Mouse (Mus musculus) megakaryocyte-erythroid progenitor cell, adult 5-6 weeks (primary cell): ENCODE measurements around the gene Slco2b1. TPM values are rescaled to one million over a fixed set of nuclear protein-coding genes. Genes with fewer than 3 reads are reported as not detected.
A peak's percentile ranks its signal among the peaks of the same experiment; 100 is the strongest.

Experiments
- ATAC-seq: replicated peaks from 2 replicates; pipeline ENCODE4 v1.8.0; 2016; ENCODE audit warnings: mild to moderate bottlenecking, inconsistent platforms; ENCODE audit not compliant: severe bottlenecking, poor library complexity, low FRiP score, low TSS enrichment
- total RNA-seq, 2 experiments: library from RNA; stranded (forward) in 1 of 2; stranded (reverse) in 1 of 2; fragments of 200-1000, 215-1000 nt in 1 of 2; fragments of >200 nt in 1 of 2; fragmentation: Nextera tagmentation in 1 of 2; gene quantifications; 2 replicates each; pipeline ENCODE4 v1.2.3; 2014 to 2017

The Slco2b1 gene
- total RNA-seq, 2 experiments from 2014 or later, result not detected

- no peak for ATAC-seq
Observed at GRCm38 (mm10) chr7:99661571-99662230, 49.4 kb downstream of the Slco2b1 start.

DNA sequence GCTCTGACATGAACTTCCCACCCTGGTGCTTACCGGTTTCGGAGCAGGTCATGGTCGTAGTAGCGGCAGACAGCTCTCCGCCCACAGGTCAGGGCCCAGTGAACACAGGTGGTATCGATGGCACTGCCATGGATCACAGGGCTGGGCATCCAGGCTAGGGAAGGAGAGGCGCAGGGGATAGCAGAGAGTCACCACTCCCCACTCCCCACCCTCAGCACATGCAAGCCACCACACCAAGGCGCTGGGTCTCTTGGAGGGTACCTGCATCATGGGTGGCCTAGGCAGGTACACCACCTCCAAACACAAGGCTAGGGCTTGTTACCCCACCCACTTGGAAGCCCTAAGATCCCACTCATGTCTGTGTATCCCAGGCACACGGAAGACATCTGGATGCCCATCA, 50.1 kb downstream of the Slco2b1 start:
- no peak for ATAC-seq

DNA sequence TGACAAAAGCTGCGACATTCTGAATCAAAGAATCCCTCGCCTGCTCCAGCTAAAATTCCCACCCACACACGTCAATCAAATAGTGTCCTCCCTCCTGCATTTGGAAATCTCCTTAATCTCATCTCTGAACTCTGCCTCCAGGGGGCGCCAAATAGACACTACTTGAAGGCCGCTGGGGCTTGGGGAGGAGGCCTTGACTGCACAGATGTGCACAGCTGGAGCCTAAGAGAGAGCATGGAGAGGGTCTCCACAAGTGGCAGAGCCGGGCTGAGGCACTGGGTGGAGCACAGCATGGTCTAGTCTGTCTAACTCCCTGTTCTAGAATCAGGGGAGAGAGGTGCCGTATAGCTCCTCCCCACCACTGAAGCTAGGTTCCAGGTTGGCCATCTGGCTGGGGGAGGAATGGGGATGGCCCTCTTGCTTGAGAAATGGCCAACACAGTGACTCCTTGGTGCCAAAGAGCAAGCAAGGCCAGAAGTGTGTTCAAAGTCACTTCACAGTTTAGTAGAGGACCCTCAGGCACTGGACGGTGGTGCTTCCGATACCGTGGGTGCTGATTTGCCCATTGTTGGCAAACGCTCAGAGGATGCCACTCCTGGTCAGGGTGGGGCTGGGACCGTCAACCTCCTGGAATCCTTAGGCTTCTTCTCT, 51.6 kb downstream of the Slco2b1 start:
- ATAC-seq, result peak; percentile 61

DNA sequence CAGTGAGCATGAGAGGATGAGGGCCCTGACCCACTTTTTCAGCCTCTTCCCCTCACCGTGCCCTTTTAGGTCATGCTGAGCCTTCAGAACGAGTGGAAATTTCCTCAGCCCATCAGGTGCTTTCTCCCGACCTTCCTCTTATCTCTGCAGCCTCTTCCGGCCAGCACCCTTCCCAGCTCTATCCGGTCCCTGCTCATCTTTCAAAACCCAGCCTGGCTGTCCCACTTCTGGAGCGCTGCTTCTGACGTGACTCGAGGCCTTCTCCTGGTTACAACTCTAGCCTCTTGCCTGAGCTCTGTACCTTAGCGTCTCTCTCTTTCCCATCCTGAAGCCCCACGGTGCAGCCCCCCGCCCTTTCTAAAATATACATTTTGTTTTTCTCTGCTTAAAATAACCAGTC, 56.9 kb downstream of the Slco2b1 start:
- ATAC-seq, result no peak

DNA sequence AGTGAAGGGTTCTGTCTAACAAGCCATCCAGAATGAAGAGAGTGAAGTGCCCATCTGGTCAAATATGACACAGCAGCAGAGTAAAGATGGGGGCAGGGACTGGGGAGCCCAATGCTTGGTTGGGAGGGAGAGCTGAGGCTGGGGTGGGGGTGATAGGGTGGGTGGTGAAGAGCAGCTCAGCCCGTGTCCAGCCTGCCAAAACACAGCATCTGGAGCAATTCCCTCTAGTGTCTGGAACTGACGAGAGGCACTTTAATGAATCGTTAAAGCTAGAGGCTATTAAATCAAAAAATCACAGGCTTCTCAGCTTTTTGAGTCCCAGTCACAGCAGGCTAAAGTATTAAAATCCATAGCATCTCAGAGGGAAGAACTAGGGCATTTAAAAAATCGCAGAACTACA, 61.6 kb downstream of the Slco2b1 start:
- no peak for ATAC-seq

GRCm38 (mm10) chr7:99648623-99649022, 62.5 kb downstream of the Slco2b1 start:
- no peak for ATAC-seq

DNA sequence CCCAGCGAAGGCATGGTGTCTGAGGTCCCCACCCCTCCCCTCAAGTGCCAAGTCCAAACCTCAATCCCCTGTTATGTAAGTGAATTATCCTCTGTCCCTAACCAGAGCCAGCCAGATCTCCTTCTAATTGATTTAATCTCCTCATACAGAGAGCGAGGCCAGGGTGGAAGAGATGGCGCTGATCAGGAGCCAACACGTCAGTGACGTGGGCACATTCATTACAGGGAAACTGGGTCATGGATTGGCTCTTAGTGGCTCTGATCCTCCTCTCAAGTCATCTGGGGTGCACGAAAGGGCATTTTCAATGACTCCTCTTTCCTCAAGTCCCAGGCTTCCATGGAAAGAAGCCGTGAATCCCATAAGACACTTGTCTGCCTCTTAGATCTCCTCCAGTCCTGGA, 66.4 kb downstream of the Slco2b1 start:
- ATAC-seq, result no peak

DNA sequence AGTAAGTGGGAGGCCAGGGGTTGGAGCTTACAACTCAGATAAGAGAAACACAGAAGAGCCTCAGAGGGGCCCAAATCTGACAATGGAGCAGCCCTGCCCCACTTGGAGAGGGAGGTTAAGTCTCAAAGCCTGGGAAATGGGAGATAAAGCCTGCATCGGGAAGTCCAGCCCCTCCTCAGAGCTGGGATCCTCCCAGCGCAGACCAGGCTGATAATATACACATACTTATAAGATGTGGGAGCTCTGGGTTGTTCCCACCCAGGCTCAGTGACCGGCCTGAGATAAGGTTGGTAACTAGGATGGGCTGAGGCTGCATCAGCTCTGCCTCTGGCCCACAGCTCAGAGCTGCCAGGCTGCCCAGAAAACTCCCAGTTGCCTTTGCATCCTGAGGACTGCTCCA, 69.1 kb downstream of the Slco2b1 start:
- peak; percentile 30; the same call in 1 of the 2 replicates for ATAC-seq

- no peak for ATAC-seq
Observed at GRCm38 (mm10) chr7:99641245-99641644, 69.9 kb downstream of the Slco2b1 start.

DNA sequence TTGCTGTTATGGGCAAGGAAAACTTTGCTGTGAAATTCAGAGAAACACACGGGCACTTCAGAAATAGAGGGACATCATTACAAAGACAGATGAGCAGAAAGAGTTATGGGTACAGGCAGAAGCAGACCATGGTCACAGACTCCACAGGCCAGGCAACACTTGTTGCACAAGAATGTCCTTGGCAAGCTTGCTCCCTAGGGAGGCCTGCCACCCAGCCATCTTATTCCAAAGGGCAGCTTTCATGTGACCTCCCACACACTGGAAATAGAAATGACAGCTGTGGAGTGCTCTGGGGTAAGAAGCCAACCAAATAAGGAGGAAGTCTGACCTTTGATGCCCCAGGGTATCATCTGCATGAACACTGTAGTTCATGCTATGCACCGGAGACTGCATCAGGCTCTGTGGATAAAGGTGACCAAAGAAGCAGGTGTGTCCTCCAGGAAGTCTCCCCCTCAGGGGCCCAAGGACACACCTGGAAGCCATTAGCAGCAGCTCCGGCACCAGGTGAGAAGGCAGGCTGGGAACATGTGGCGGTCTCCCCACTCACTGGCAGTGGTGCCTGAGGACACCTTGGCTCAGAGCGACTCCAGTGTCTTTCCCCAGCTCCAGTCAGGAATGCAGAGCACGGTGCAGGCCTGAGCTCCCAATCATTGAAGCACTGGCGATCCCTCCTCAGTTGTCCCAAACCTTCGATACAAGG, 77.0 kb downstream of the Slco2b1 start:
- no peak for ATAC-seq

DNA sequence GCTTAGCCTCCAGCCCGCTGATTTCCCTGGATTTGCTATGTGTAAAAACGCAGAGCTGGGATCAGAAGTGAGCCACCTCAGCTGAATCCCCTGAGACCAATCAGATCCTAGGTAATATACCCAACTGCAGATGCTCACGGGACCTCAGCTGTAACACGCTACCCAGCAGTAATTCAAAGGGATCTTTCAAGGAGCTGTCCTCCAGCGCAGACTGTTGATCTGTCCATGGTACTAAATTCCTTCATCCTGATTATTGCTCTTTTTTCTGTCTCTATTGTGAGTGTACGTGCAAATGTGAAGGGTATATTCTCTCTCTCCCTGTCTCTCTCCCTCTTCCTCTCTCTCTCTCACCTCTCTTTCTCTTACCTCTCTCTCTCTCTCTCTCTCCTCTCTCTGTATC, 78.9 kb downstream of the Slco2b1 start:
- ATAC-seq, result 0 out of 2 replicates have a peak, but pooled peaks have one; percentile 41

- no peak for ATAC-seq
Observed at GRCm38 (mm10) chr7:99627366-99627765, 83.8 kb downstream of the Slco2b1 start.

- ATAC-seq, result no peak
Observed at GRCm38 (mm10) chr7:99626376-99627270, 84.5 kb downstream of the Slco2b1 start, which contains the start of gene Tpbgl. Gene Tpbgl, minus strand, starts transcription at chr7:99627103.

- ATAC-seq, result peak; percentile 79
Observed at GRCm38 (mm10) chr7:99625722-99626375, 85.3 kb downstream of the Slco2b1 start.

GRCm38 (mm10) chr7:99618860-99619259, 92.3 kb downstream of the Slco2b1 start:
- no peak for ATAC-seq

GRCm38 (mm10) chr7:99618264-99618663, 92.9 kb downstream of the Slco2b1 start:
- ATAC-seq, result peak; percentile 47; the same call in 1 of the 2 replicates
